9 mouse cellular contexts compared by ENCODE assay signal in the genomic region with DNA sequence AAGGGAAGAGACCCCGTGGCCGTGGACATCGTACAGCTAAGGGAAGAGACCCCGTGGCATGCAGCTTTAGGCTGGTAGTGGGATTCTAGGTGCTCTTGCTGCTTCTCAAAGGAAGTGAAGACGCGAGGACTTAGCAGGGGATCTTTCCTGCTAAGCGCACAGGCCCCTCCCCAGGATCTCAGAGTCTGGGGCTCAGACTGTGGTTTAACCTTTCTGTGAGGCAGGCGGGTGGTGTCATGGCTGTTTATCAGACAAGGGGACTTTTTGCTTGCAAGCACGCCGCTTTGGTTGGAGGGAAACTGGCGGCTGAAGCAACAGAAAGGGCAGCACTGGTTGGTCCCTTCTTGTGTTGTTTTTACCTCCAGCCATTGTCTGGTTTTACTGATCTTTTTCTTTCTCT. TPM values are rescaled to one million over a fixed set of nuclear protein-coding genes. Genes with fewer than 3 reads are reported as not detected.
A peak's percentile ranks its signal among the peaks of the same experiment; 100 is the strongest.
DNase-seq lines count a peak whose midpoint lies in the region; ATAC-seq lines count a peak whose summit lies in the region.
"Had no signal": no experiment of that assay in that cellular context is flagged by ENCODE, and none has a peak within 500 bp of the region (broad histone marks: within the 10 kb centered on the region; RNA-seq: fewer than 3 reads in every experiment).

No protein-coding gene starts in this region.

- H3K9me3 ChIP-seq in midbrain, embryonic 12.5 days = no peaks in the 10 kb centered on the region

- peaks cover 73% of the 10 kb centered on the region for H3K36me3 ChIP-seq in midbrain, embryonic 12.5 days

- 5% methylated on average over 11 of the region's 11 CpGs for WGBS in midbrain, embryonic 12.5 days

- ATAC-seq in granulocyte monocyte progenitor cell, adult 5-6 weeks (replicated peaks; ENCODE audit: poor library complexity, severe bottlenecking) = peak; percentile 52
- ATAC-seq in midbrain, embryonic 12.5 days (ENCODE audit: low FRiP score, low read depth) = no peak

- no peak overlapping the region for H3K4me3 ChIP-seq in midbrain, embryonic 12.5 days

- peak overlapping the region; percentile 26 for H3K4me2 ChIP-seq in midbrain, embryonic 12.5 days (replicated peaks)

- peak; percentile 42 to 54 for DNase-seq in B cell, adult 2 months
- DNase-seq in CD4-positive helper T cell, adult 2 months (ENCODE audit: low read depth, low spot score) = peak; percentile 89
- DNase-seq in gastrocnemius, postnatal 10 days = no peak
- DNase-seq in gastrocnemius, postnatal 25 days = no peak
- DNase-seq in left cerebral cortex, adult 11 months (ENCODE audit: low spot score) = no peak
- DNase-seq in layer of hippocampus, adult 9-10 months (ENCODE audit: low spot score) = no peak
- DNase-seq: heart, adult 18-20 months had no signal

- peak overlapping the region; percentile 20; the same call in 1 of the 2 replicates for H3K9ac ChIP-seq in midbrain, embryonic 12.5 days (replicated peaks)

- H3K4me1 ChIP-seq in midbrain, embryonic 12.5 days = peaks cover 13% of the 10 kb centered on the region

- H3K27ac ChIP-seq in midbrain, embryonic 12.5 days (replicated peaks) = peak overlapping the region; percentile 20

- H3K27me3 ChIP-seq in midbrain, embryonic 12.5 days = no peaks in the 10 kb centered on the region

RNA-seq across cellular contexts. Expression of gene Ikzf4, which starts 8.8 kb away (rescaled TPM):
- 0.62 TPM in 1 of 2 replicates, not detected in the other for total RNA-seq in granulocyte monocyte progenitor cell, adult 5-6 weeks (2014; fragmentation: Nextera tagmentation)
- total RNA-seq in granulocyte monocyte progenitor cell, adult 5-6 weeks (2017) = not detected in 2 replicates
- polyA plus RNA-seq in midbrain, embryonic 12.5 days (2016; fragmentation: Nextera tagmentation; extraction: Ambion mirVana) = 8.3 and 10.4 TPM in 2 replicates
- under 1 TPM; 0.54 to 0.63 TPM for total RNA-seq in gastrocnemius, postnatal 10 days (2021)
- total RNA-seq in gastrocnemius, postnatal 25 days (2021) = 1 to 10 TPM in 1 of 2 experiments, under 1 TPM in 1; 0.35 to 1.6 TPM

RNA-seq across cellular contexts. Expression of gene Rps26, which starts 10.5 kb away (rescaled TPM):
- 2,754 and 2,968 TPM in 2 replicates for total RNA-seq in granulocyte monocyte progenitor cell, adult 5-6 weeks (2014; fragmentation: Nextera tagmentation)
- total RNA-seq in granulocyte monocyte progenitor cell, adult 5-6 weeks (2017) = 1,150 and 1,165 TPM in 2 replicates
- polyA plus RNA-seq in midbrain, embryonic 12.5 days (2016; fragmentation: Nextera tagmentation; extraction: Ambion mirVana) = 444 and 507 TPM in 2 replicates
- 100 to 1,000 TPM; 637 to 651 TPM for total RNA-seq in gastrocnemius, postnatal 10 days (2021)
- 100 to 1,000 TPM; 286 to 348 TPM for total RNA-seq in gastrocnemius, postnatal 25 days (2021)

RNA-seq across cellular contexts. Expression of gene Suox, which starts 36.9 kb away (rescaled TPM):
- total RNA-seq in granulocyte monocyte progenitor cell, adult 5-6 weeks (2014; fragmentation: Nextera tagmentation) = 3.5 and 4.1 TPM in 2 replicates
- 5.9 and 8.1 TPM in 2 replicates for total RNA-seq in granulocyte monocyte progenitor cell, adult 5-6 weeks (2017)
- polyA plus RNA-seq in midbrain, embryonic 12.5 days (2016; fragmentation: Nextera tagmentation; extraction: Ambion mirVana) = 12.5 and 13.6 TPM in 2 replicates
- total RNA-seq in gastrocnemius, postnatal 10 days (2021) = 10 to 100 TPM in 1 of 2 experiments, 1 to 10 TPM in 1; 9.3 to 11.0 TPM
- total RNA-seq in gastrocnemius, postnatal 25 days (2021) = 10 to 100 TPM; 17.7 to 20.7 TPM

RNA-seq across cellular contexts. Expression of gene Erbb3, which starts 47.6 kb away (rescaled TPM):
- total RNA-seq in granulocyte monocyte progenitor cell, adult 5-6 weeks (2014; fragmentation: Nextera tagmentation) = 1.6 and 1.7 TPM in 2 replicates
- 1.4 and 1.8 TPM in 2 replicates for total RNA-seq in granulocyte monocyte progenitor cell, adult 5-6 weeks (2017)
- 0.76 and 0.94 TPM in 2 replicates for polyA plus RNA-seq in midbrain, embryonic 12.5 days (2016; fragmentation: Nextera tagmentation; extraction: Ambion mirVana)
- total RNA-seq in gastrocnemius, postnatal 10 days (2021) = 1 to 10 TPM; 7.7 to 9.0 TPM
- 1 to 10 TPM; 3.3 to 4.3 TPM for total RNA-seq in gastrocnemius, postnatal 25 days (2021)

RNA-seq across cellular contexts. Expression of gene Rab5b, which starts 59.1 kb away (rescaled TPM):
- total RNA-seq in granulocyte monocyte progenitor cell, adult 5-6 weeks (2014; fragmentation: Nextera tagmentation) = 43.7 and 43.8 TPM in 2 replicates
- total RNA-seq in granulocyte monocyte progenitor cell, adult 5-6 weeks (2017) = 45.7 and 58.0 TPM in 2 replicates
- polyA plus RNA-seq in midbrain, embryonic 12.5 days (2016; fragmentation: Nextera tagmentation; extraction: Ambion mirVana) = 96.5 and 102 TPM in 2 replicates
- 10 to 100 TPM; 82.7 to 83.2 TPM for total RNA-seq in gastrocnemius, postnatal 10 days (2021)
- total RNA-seq in gastrocnemius, postnatal 25 days (2021) = 10 to 100 TPM; 78.9 to 80.0 TPM

Comparison
In these comparisons a context has a peak if more than half of its experiments do, and no peak if none do; other contexts are left out.
1. DNase-seq: peak in B cell, adult 2 months (2 of 2) and CD4-positive helper T cell, adult 2 months (single experiment); none in gastrocnemius, postnatal 10 days (single experiment), gastrocnemius, postnatal 25 days (single experiment), left cerebral cortex, adult 11 months (single experiment) and layer of hippocampus, adult 9-10 months (single experiment).